Mouse (Mus musculus): Measurements from ENCODE around the gene Syn3. TPM values are rescaled to one million over a fixed set of nuclear protein-coding genes. Genes with fewer than 3 reads are reported as not detected.
A peak's percentile ranks its signal among the peaks of the same experiment; 100 is the strongest.

Gene Syn3
- polyA plus RNA-seq, 1 experiment from 2014 or later: 1.3 TPM

GRCm38 (mm10) chr10:86302318-86302648 is 196.4 kb downstream of the Syn3 start:
- Histone ChIP-seq H3K9ac (ENCODE audit: low read length) (peak overlapping the region; percentile 51), H3K9me3 (ENCODE audit: control insufficient read depth, low read length) (no peaks in the 10 kb centered on the region), H3K36me3 (ENCODE audit: control insufficient read depth, insufficient read depth, low read length) (no peaks in the 10 kb centered on the region), H3K27me3 (ENCODE audit: control insufficient read depth, insufficient read depth, low read length) (no peaks in the 10 kb centered on the region), H3K4me2 (replicated peaks; ENCODE audit: low read depth) (peak overlapping the region; percentile 88), H3K4me3 (ENCODE audit: low read depth, low read length) (peak overlapping the region; percentile 73), H3K27ac (replicated peaks) (peak overlapping the region; percentile 86), H3K4me1 (replicated peaks; ENCODE audit: control insufficient read depth, insufficient read depth) (no peaks in the 10 kb centered on the region)
- ATAC-seq (ENCODE audit: low FRiP score, low TSS enrichment): no peak
- 56% methylated on average over 4 of the region's 4 CpGs for WGBS
- DNase-seq (ENCODE audit: low spot score): peak; percentile 27
- TF ChIP-seq EP300 (optimal IDR thresholded peaks at IDR 0.05) (no peak), CTCF (IDR thresholded peaks at IDR 0.05; ENCODE audit: low read depth) (no peak)

GRCm38 (mm10) chr10:86301593-86302317 is 196.9 kb downstream of the Syn3 start:
- Histone ChIP-seq H3K4me2 (replicated peaks; ENCODE audit: low read depth) (peak overlapping the region; percentile 88), H3K27me3 (ENCODE audit: control insufficient read depth, insufficient read depth, low read length) (no peaks in the 10 kb centered on the region), H3K9ac (ENCODE audit: low read length) (peak overlapping the region; percentile 81), H3K9me3 (ENCODE audit: control insufficient read depth, low read length) (no peaks in the 10 kb centered on the region), H3K4me1 (replicated peaks; ENCODE audit: control insufficient read depth, insufficient read depth) (no peaks in the 10 kb centered on the region), H3K4me3 (ENCODE audit: low read depth, low read length) (peak overlapping the region; percentile 73), H3K27ac (replicated peaks) (peak overlapping the region; percentile 86), H3K36me3 (ENCODE audit: control insufficient read depth, insufficient read depth, low read length) (no peaks in the 10 kb centered on the region)
- DNase-seq (ENCODE audit: low spot score) (peak; percentile 30), ATAC-seq (ENCODE audit: low FRiP score, low TSS enrichment) (no peak)
- WGBS: 28% methylated on average over 4 of the region's 4 CpGs
- no peak for TF ChIP-seq EP300 (optimal IDR thresholded peaks at IDR 0.05)
- TF ChIP-seq CTCF (IDR thresholded peaks at IDR 0.05; ENCODE audit: low read depth): no peak

DNA sequence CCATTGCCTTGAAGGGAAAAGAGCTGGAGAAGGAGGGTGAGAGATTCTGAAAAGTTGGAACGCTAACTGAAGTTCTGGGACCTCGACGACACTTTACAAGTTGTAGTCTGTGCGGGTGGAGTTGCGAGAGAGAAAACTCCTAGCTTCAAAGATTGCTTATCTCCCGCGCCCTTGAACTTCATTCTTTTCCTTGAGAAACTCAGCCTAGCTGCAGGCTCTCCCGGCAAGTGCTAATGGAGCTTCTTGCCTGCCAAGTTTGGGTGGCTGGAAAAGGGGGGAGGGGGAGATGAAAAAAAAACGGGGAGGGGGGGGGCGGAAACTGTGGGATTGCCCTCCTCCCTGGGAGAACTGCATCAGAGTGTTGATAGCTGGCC is 197.6 kb downstream of the Syn3 start:
- H3K4me2 ChIP-seq (replicated peaks; ENCODE audit: low read depth): peak overlapping the region; percentile 88
- peak; percentile 29 for DNase-seq (ENCODE audit: low spot score)
- ATAC-seq (ENCODE audit: low FRiP score, low TSS enrichment): no peak
- peak overlapping the region; percentile 73 for H3K4me3 ChIP-seq (ENCODE audit: low read depth, low read length)
- 1% methylated on average over 9 of the region's 10 CpGs for WGBS
- no peaks in the 10 kb centered on the region for H3K4me1 ChIP-seq (replicated peaks; ENCODE audit: control insufficient read depth, insufficient read depth)
- TF ChIP-seq CTCF (IDR thresholded peaks at IDR 0.05; ENCODE audit: low read depth) (no peak), EP300 (optimal IDR thresholded peaks at IDR 0.05) (no peak)
- peak overlapping the region; percentile 81 for H3K9ac ChIP-seq (ENCODE audit: low read length)
- peak overlapping the region; percentile 86 for H3K27ac ChIP-seq (replicated peaks)
- H3K9me3 ChIP-seq (ENCODE audit: control insufficient read depth, low read length): no peaks in the 10 kb centered on the region
- no peaks in the 10 kb centered on the region for H3K27me3 ChIP-seq (ENCODE audit: control insufficient read depth, insufficient read depth, low read length)
- no peaks in the 10 kb centered on the region for H3K36me3 ChIP-seq (ENCODE audit: control insufficient read depth, insufficient read depth, low read length)

DNA sequence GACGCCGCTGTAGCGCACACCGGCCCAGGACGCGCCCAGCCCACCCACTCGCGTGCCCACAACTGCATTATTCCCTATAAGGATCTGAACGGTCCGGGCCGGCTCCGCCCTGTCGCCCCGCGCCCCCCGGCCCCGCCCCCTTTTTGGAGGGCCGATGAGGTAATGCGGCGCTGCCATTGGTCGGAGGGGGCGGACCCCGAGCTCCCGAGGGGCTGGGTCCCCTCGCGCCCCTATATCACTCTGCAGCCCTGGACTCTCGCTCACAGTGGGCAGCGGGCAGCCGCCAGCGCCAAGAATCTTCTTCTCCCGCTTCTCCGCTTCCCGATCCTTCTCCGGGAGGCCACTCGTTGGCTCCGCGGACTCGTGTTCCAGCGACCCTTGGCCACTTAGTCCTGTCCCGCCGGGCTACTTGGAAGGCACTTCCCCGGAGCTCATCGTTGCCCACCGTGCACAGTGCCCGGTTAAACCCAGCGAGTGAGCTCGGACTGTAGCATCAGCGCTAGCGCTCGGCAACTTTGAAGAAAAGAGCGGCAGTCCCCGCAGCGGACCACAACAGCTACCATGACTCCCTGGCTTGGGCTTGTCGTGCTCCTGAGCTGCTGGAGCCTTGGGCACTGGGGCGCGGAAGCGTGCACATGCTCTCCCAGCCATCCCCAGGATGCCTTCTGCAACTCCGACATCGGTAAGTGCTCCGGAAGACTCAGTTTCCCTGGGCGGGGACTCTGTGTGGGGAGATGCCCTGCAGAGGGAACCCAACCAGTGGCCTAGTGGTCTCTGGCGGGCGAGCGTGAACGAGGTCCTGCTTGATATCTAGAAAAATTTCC is 198.2 kb downstream of the Syn3 start, which contains the start of gene Timp3:
Gene Timp3, plus strand, starts transcription at position 80 of the 824 bp plus-strand sequence.
- TF ChIP-seq CTCF (IDR thresholded peaks at IDR 0.05; ENCODE audit: low read depth) (peak; percentile 4; the same call in 1 of the 2 replicates), EP300 (optimal IDR thresholded peaks at IDR 0.05) (no peak)
- peak within 1 kb of the TSS; percentile 81 for H3K9ac ChIP-seq (ENCODE audit: low read length)
- WGBS: under 1% methylated on average over 63 of the region's 65 CpGs
- no peaks in the 10 kb centered on the region for H3K4me1 ChIP-seq (replicated peaks; ENCODE audit: control insufficient read depth, insufficient read depth)
- peak within 1 kb of the TSS; percentile 88 for H3K4me2 ChIP-seq (replicated peaks; ENCODE audit: low read depth)
- no peaks in the 10 kb centered on the region for H3K36me3 ChIP-seq (ENCODE audit: control insufficient read depth, insufficient read depth, low read length)
- ATAC-seq (ENCODE audit: low FRiP score, low TSS enrichment): peak; percentile 77
- H3K27me3 ChIP-seq (ENCODE audit: control insufficient read depth, insufficient read depth, low read length): no peaks in the 10 kb centered on the region
- peak; percentile 69 for DNase-seq (ENCODE audit: low spot score)
- peak within 1 kb of the TSS; percentile 86 for H3K27ac ChIP-seq (replicated peaks)
- peak within 1 kb of the TSS; percentile 73 for H3K4me3 ChIP-seq (ENCODE audit: low read depth, low read length)
- no peaks in the 10 kb centered on the region for H3K9me3 ChIP-seq (ENCODE audit: control insufficient read depth, low read length)

DNA sequence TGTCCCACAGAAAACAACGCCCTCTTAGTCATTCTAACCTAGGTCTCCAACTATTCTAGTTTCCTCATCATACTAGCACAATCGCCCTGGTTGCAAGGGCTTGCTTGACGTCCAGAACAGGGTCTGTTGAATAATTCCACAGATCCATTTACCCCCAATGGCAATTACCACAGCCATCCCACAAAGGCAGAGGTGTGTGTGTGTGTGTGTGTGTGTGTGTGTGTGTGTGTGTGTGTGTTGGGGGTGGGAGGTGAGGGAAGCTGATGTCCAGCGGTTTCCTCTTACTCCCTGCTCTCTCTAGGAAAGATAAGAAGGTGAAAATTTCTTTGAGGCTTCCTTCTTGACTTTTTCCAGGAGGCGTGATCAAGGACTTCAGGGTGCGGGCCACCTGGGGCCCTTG is 198.9 kb downstream of the Syn3 start:
- no peak for TF ChIP-seq EP300 (optimal IDR thresholded peaks at IDR 0.05)
- no peak for TF ChIP-seq CTCF (IDR thresholded peaks at IDR 0.05; ENCODE audit: low read depth)
- H3K27ac ChIP-seq (replicated peaks): peak overlapping the region; percentile 45; the same call in 1 of the 2 replicates
- H3K9ac ChIP-seq (ENCODE audit: low read length): peak overlapping the region; percentile 81; the same call in 1 of the 2 replicates
- 38% methylated on average over 6 of the region's 6 CpGs for WGBS
- H3K4me3 ChIP-seq (ENCODE audit: low read depth, low read length): peak overlapping the region; percentile 73
- no peaks in the 10 kb centered on the region for H3K4me1 ChIP-seq (replicated peaks; ENCODE audit: control insufficient read depth, insufficient read depth)
- no peaks in the 10 kb centered on the region for H3K9me3 ChIP-seq (ENCODE audit: control insufficient read depth, low read length)
- ATAC-seq (ENCODE audit: low FRiP score, low TSS enrichment) (no peak), DNase-seq (ENCODE audit: low spot score) (no peak)
- peak overlapping the region; percentile 88 for H3K4me2 ChIP-seq (replicated peaks; ENCODE audit: low read depth)
- H3K36me3 ChIP-seq (ENCODE audit: control insufficient read depth, insufficient read depth, low read length): no peaks in the 10 kb centered on the region
- no peaks in the 10 kb centered on the region for H3K27me3 ChIP-seq (ENCODE audit: control insufficient read depth, insufficient read depth, low read length)
